ENCODE assay signal across 8 mouse cellular contexts in the genomic region with DNA sequence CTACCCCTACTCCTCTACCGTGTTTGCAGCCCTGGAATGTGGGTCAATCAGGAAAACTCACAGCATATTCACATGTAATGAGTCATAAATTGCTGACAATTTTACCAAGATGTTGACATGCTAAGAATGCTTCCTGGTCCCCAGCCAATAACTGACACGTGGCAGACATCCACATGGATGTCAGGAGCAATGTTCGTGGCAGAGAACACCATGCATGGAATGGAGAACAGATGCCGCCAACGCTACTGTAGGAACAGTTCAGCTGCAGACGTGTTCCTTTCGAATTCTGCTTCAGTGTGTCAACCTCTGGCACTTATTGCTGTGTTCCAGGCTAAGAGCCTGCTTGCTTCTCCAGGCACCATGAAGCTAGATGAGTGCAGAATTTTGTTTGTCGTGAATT.
DNase-seq lines count a peak whose midpoint lies in the region; ATAC-seq lines count a peak whose summit lies in the region.
"Had no signal": no experiment of that assay in that cellular context is flagged by ENCODE, and none has a peak within 500 bp of the region (broad histone marks: within the 10 kb centered on the region; RNA-seq: fewer than 3 reads in every experiment).

No protein-coding gene starts in this region.

- H3K9ac ChIP-seq in kidney, embryonic 16.5 days (replicated peaks; ENCODE audit: low read length) = no peak overlapping the region
- H3K9ac ChIP-seq: kidney, embryonic 15.5 days had no signal

- H3K4me1 ChIP-seq in kidney, embryonic 16.5 days (ENCODE audit: insufficient read depth, low read length) = peaks cover 4% of the 10 kb centered on the region

- H3K36me3 ChIP-seq in kidney, embryonic 16.5 days (ENCODE audit: insufficient read depth, low read length) = no peaks in the 10 kb centered on the region
- H3K36me3 ChIP-seq: kidney, embryonic 15.5 days had no signal

- H3K4me2 ChIP-seq in kidney, embryonic 16.5 days (replicated peaks; ENCODE audit: low read depth, low read length) = no peak overlapping the region
- H3K4me2 ChIP-seq: kidney, embryonic 15.5 days had no signal

- H3K9me3 ChIP-seq in kidney, embryonic 16.5 days (ENCODE audit: low read length) = no peaks in the 10 kb centered on the region
- H3K9me3 ChIP-seq: kidney, embryonic 15.5 days had no signal

- no peak overlapping the region for H3K27ac ChIP-seq in kidney, embryonic 16.5 days (ENCODE audit: low read length)
- H3K27ac ChIP-seq: kidney, embryonic 15.5 days had no signal

- no peak for ATAC-seq in kidney, embryonic 16.5 days (ENCODE audit: low FRiP score, low TSS enrichment)

- no peaks in the 10 kb centered on the region for H3K27me3 ChIP-seq in kidney, embryonic 16.5 days (ENCODE audit: insufficient read depth, low read length)
- H3K27me3 ChIP-seq: kidney, embryonic 15.5 days had no signal

- DNase-seq in kidney, postnatal 14 days = peak; percentile 2
- peak; percentile 14 to 31 for DNase-seq in frontal cortex, postnatal 10 days (ENCODE audit: low spot score in 2 of 2)
- peak; percentile 70 for DNase-seq in heart, postnatal 4 days
- peak; percentile 42 for DNase-seq in lung, postnatal 36 days
- DNase-seq in adrenal gland, postnatal 4 days (ENCODE audit: low spot score in 2 of 2) = no peak
- no peak for DNase-seq in urinary bladder, adult 18-20 months (ENCODE audit: low spot score in 2 of 2)

- H3K4me3 ChIP-seq in kidney, embryonic 16.5 days (ENCODE audit: low read length) = no peak overlapping the region
- H3K4me3 ChIP-seq: kidney, embryonic 15.5 days had no signal

- 74% methylated on average over 8 of the region's 8 CpGs for WGBS in kidney, embryonic 16.5 days

Comparison
In these comparisons a context has a peak if more than half of its experiments do, and no peak if none do; other contexts are left out.
1. DNase-seq: peak in kidney, postnatal 14 days (single experiment), frontal cortex, postnatal 10 days (2 of 2), heart, postnatal 4 days (single experiment) and lung, postnatal 36 days (single experiment); none in adrenal gland, postnatal 4 days (0 of 2) and urinary bladder, adult 18-20 months (0 of 2).